8 mouse cellular contexts compared by ENCODE assay signal in the genomic region with DNA sequence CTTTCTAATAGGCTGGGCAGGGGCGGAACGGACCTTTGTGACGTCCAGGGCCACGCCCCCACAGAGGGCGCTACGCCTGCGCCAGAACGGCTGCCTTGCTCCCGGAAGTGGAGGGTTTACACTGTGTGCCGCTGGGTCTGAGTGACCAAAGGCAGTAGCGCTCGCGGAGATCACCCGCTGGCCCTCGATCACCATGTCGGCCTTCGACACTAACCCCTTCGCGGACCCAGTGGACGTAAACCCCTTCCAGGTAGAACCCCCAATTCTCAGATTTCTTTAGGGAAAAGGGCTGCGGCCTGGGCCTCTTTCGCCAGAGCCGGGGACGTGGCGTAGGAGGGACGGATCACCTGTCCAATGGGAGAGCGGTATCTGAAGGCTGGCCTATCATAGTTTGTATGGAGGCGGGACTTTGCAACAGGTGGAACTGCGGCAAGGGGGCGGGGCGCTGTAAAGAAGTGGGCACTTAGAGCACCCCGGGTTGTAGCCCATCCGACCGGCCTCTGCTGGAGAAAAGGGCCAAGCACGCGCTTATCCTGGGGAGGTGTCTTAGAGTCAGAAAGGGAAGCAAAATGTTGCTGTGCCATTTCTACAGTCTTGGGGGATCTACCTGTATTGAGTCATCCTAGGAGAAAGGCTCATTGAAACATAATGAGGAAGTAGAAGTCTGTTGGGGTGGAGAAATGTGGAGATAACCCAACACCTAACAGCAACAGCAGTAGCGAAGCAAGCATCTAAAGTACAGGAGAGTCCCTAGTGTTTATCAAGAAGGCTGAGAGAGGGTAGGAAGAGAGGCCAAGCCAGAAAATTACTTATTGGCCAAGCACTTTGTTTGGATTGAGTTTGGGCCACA. TPM values are rescaled to one million over a fixed set of nuclear protein-coding genes. Genes with fewer than 3 reads are reported as not detected.
DNase-seq lines count a peak whose midpoint lies in the region; ATAC-seq lines count a peak whose summit lies in the region.

A gene (plus strand): TSS at position 83 of the 850 bp plus-strand sequence.

- no peaks in the 10 kb centered on the region for H3K9me3 ChIP-seq in heart, embryonic 13.5 days
- no peaks in the 10 kb centered on the region for H3K9me3 ChIP-seq in liver, embryonic 12.5 days (replicated peaks)
- no peaks in the 10 kb centered on the region for H3K9me3 ChIP-seq in stomach, embryonic 15.5 days

- peak within 1 kb of the TSS; percentile 74 for H3K27ac ChIP-seq in heart, embryonic 13.5 days (replicated peaks)
- H3K27ac ChIP-seq in liver, embryonic 12.5 days, result peak within 1 kb of the TSS; percentile 63
- peak within 1 kb of the TSS; percentile 82 for H3K27ac ChIP-seq in stomach, embryonic 15.5 days

- peak within 1 kb of the TSS; percentile 80 for H3K4me3 ChIP-seq in heart, embryonic 13.5 days
- H3K4me3 ChIP-seq in liver, embryonic 12.5 days, result peak within 1 kb of the TSS; percentile 68
- H3K4me3 ChIP-seq in stomach, embryonic 15.5 days (replicated peaks), result peak within 1 kb of the TSS; percentile 77

- H3K36me3 ChIP-seq in heart, embryonic 13.5 days, result no peaks in the 10 kb centered on the region
- no peaks in the 10 kb centered on the region for H3K36me3 ChIP-seq in liver, embryonic 12.5 days
- H3K36me3 ChIP-seq in stomach, embryonic 15.5 days, result no peaks in the 10 kb centered on the region

- ATAC-seq in erythroid progenitor cell, adult 5-6 weeks (replicated peaks; ENCODE audit: low FRiP score, poor library complexity, severe bottlenecking), result peak; percentile 98
- peak; percentile 98 for ATAC-seq in heart, embryonic 13.5 days (ENCODE audit: extremely low read depth, insufficient number of reproducible peaks, low FRiP score, low TSS enrichment)
- ATAC-seq in liver, embryonic 12.5 days, result peak; percentile 99
- peak; percentile 98 for ATAC-seq in stomach, embryonic 15.5 days (ENCODE audit: insufficient read depth, low FRiP score, low read depth)

- no peaks in the 10 kb centered on the region for H3K27me3 ChIP-seq in heart, embryonic 13.5 days (replicated peaks)
- peaks cover 4% of the 10 kb centered on the region; the same call in 1 of the 2 replicates for H3K27me3 ChIP-seq in liver, embryonic 12.5 days (replicated peaks)
- H3K27me3 ChIP-seq in stomach, embryonic 15.5 days (replicated peaks), result no peaks in the 10 kb centered on the region

- peak within 1 kb of the TSS; percentile 88 for H3K9ac ChIP-seq in heart, embryonic 13.5 days
- peak within 1 kb of the TSS; percentile 70 for H3K9ac ChIP-seq in liver, embryonic 12.5 days
- H3K9ac ChIP-seq in stomach, embryonic 15.5 days, result peak within 1 kb of the TSS; percentile 58

- peak within 1 kb of the TSS; percentile 94 for H3K4me2 ChIP-seq in heart, embryonic 13.5 days
- H3K4me2 ChIP-seq in liver, embryonic 12.5 days, result peak within 1 kb of the TSS; percentile 83
- H3K4me2 ChIP-seq in stomach, embryonic 15.5 days, result peak within 1 kb of the TSS; percentile 81

- 1% methylated on average over 37 of the region's 37 CpGs for WGBS in heart, embryonic 13.5 days
- WGBS in liver, embryonic 12.5 days (ENCODE audit: insufficient replicate concordance), result under 1% methylated on average over 37 of the region's 37 CpGs
- under 1% methylated on average over 37 of the region's 37 CpGs for WGBS in stomach, embryonic 15.5 days

- peak; percentile 93 for DNase-seq in CD4-positive helper T cell, adult 2 months (ENCODE audit: low read depth, low spot score)
- DNase-seq in brain, embryonic 18.5 days (ENCODE audit: low read depth, low spot score), result peak; percentile 87
- DNase-seq in kidney, postnatal 10 days, result peak; percentile 96
- peak; percentile 93 to 95 for DNase-seq in natural killer cell, adult 2 months (ENCODE audit: low spot score in 2 of 2)

- peaks cover 42% of the 10 kb centered on the region for H3K4me1 ChIP-seq in heart, embryonic 13.5 days
- peaks cover 47% of the 10 kb centered on the region for H3K4me1 ChIP-seq in liver, embryonic 12.5 days
- H3K4me1 ChIP-seq in stomach, embryonic 15.5 days, result peaks cover 36% of the 10 kb centered on the region

RNA-seq across cellular contexts. Expression of the gene that starts here (rescaled TPM):
- total RNA-seq in erythroid progenitor cell, adult 5-6 weeks (2015; ENCODE audit: low replicate concordance), result 23.8 and 28.1 TPM in 2 replicates
- total RNA-seq in erythroid progenitor cell, adult 5-6 weeks (2017; ENCODE audit: low replicate concordance), result 10.0 and 12.1 TPM in 2 replicates
- polyA plus RNA-seq in heart, embryonic 13.5 days (2015; fragmentation: Nextera tagmentation; extraction: Ambion mirVana), result 51.5 and 52.4 TPM in 2 replicates
- 32.5 and 33.2 TPM in 2 replicates for polyA plus RNA-seq in liver, embryonic 12.5 days (2016; fragmentation: Nextera tagmentation; extraction: Ambion mirVana)
- 76.6 and 84.2 TPM in 2 replicates for polyA plus RNA-seq in stomach, embryonic 15.5 days (2015; fragmentation: Nextera tagmentation; extraction: Ambion mirVana)

Comparison
In these comparisons a context has a peak if more than half of its experiments do, and no peak if none do; other contexts are left out.
1. Peak in every context shown above with its lines: DNase-seq, ATAC-seq, H3K4me3 ChIP-seq and H3K27ac ChIP-seq.